Mouse (Mus musculus) colon, adult 2 months (tissue): ENCODE results near the gene Itgb2. TPM values are rescaled to one million over a fixed set of nuclear protein-coding genes. Genes with fewer than 3 reads are reported as not detected.

ENCODE experiments used
- polyA plus RNA-seq: library from polyadenylated mRNA; depleted of rRNA; stranded (reverse); fragments of >200 nt; gene quantifications from 2 replicates; pipeline ENCODE4 v1.2.3, GENCODE M21; 2012; rRNA removed

The Itgb2 gene
- polyA plus RNA-seq, result 9.0 and 9.3 TPM in 2 replicates

DNA sequence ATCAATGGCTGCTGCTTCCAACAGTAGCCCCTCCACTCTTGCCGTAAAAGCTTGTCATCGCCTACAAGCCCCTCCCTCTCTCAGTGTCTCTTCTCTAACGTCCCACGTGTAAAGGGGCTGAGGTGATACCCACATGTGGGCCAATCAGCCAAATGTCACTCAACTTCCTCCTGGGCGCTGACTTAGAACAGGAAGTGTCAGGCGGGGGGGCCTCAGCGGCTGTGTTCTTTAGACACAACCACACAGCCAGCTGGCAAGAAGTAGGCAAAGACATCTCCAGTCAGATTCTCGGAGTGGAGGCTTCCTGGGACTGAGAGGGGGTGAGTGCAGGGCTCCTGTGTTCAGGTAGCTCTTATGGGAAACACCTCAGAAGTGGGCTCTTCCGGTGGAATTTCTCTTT, at the start of gene Itgb2:
TSS of gene Itgb2 (plus strand) at position 113 of the 400 bp plus-strand sequence.

GRCm38 (mm10) chr10:77515385-77516348, 14.4 kb upstream of the Itgb2 start, which contains the start of gene Fam207a:
Fam207a (minus strand) TSS chr10:77515785.

GRCm38 (mm10) chr10:77581408-77582284, 51.6 kb downstream of the Itgb2 start, which contains the start of gene Pttg1ip:
Pttg1ip (plus strand) TSS chr10:77581720.

DNA sequence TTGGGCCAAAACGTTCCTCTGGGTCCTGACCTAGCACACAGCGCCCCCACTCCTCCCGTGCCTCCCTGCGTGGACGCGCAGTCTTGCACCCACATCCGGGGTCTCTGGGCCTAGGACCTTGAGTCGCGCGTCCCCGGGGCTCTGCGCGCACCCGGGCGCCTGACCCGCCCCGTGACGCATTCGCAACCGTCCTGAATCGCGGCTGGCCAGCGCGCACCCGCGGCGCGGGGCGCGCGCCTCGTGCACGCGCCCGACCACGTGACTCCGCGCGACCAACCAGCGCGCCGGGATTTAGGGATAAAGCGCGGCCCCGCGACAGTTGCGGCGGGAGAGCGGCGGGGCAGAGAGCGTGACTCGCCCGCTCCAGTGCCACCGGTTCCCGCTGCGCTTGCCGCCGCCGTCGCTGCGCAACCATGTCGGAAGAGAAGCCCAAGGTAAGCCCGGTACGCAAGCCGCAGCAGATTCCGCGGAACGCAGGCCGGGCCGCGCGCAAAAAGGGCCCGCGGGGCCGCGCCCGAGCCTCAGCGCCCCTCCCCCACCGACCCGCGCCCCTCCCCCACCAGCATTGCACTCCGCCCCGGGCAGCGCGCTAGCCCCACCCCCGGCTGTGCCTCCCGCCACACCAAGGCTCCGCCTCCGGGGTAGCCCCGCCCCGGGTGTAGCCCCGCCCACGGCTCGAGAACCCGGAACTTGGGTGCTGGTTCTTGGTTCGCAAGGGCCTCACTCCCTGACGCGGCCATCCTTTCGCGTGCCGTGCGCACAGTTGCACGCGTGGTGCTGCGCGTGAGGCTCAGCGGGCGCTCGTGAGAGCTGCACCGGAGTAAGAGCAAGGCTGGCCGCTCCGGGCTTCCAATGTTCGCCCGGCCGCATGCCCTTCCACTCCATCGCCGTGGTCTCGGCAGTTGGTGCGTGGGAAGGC, 76.1 kb downstream of the Itgb2 start, which contains the start of the genes Sumo3 and Gm49325:
TSS of gene Sumo3 (plus strand) at position 190 of the 919 bp plus-strand sequence.
TSS of gene Gm49325 (plus strand) at position 290 of the 919 bp plus-strand sequence.

Other genes starting within 250 kb of the Itgb2 start
- gene Adarb1, start 112.0 kb upstream of the Itgb2 start, polyA plus RNA-seq, result 2.8 and 3.5 TPM in 2 replicates
- 29.3 and 29.6 TPM in 2 replicates for gene Fam207a, start 14.5 kb upstream of the Itgb2 start, polyA plus RNA-seq
- 210 and 211 TPM in 2 replicates for gene Pttg1ip, start 51.5 kb downstream of the Itgb2 start, polyA plus RNA-seq
- 233 and 246 TPM in 2 replicates for gene Sumo3, start 75.8 kb downstream of the Itgb2 start, polyA plus RNA-seq
- not detected in 2 replicates for gene Gm49325, start 75.9 kb downstream of the Itgb2 start, polyA plus RNA-seq
- gene Ube2g2, start 92.0 kb downstream of the Itgb2 start, polyA plus RNA-seq, result 34.4 and 39.8 TPM in 2 replicates
- gene Tspear, start 156.3 kb downstream of the Itgb2 start, polyA plus RNA-seq, result 0.62 and 0.70 TPM in 2 replicates
- not detected in 2 replicates for gene Gm19402, start 160.5 kb downstream of the Itgb2 start, polyA plus RNA-seq
- gene Gm9508, start 167.0 kb downstream of the Itgb2 start, polyA plus RNA-seq, result not detected in 2 replicates
- gene Gm10272, start 176.4 kb downstream of the Itgb2 start, polyA plus RNA-seq, result not detected in 2 replicates
- gene Gm10024, start 181.2 kb downstream of the Itgb2 start, polyA plus RNA-seq, result not detected in 2 replicates
- not detected in 2 replicates for gene Gm10142, start 185.6 kb downstream of the Itgb2 start, polyA plus RNA-seq
- not detected in 2 replicates for gene Krtap12-1, start 190.3 kb downstream of the Itgb2 start, polyA plus RNA-seq
- gene Gm10100, start 196.2 kb downstream of the Itgb2 start, polyA plus RNA-seq, result not detected in 2 replicates
- gene Gm18596, start 212.4 kb downstream of the Itgb2 start, polyA plus RNA-seq, result not detected in 2 replicates
- not detected in 2 replicates for gene Gm9736, start 221.1 kb downstream of the Itgb2 start, polyA plus RNA-seq
- not detected in 2 replicates for gene Gm3233, start 229.4 kb downstream of the Itgb2 start, polyA plus RNA-seq
- gene Gm3238, start 241.1 kb downstream of the Itgb2 start, polyA plus RNA-seq, result not detected in 2 replicates
- gene Gm7138, start 246.7 kb downstream of the Itgb2 start, polyA plus RNA-seq, result not detected in 2 replicates